Mouse (Mus musculus) stomach, postnatal 0 days (tissue): ENCODE results near the gene Lexm. TPM values are rescaled to one million over a fixed set of nuclear protein-coding genes. Genes with fewer than 3 reads are reported as not detected.

ENCODE experiments used
- ATAC-seq: fragments of 200-750 bp; cut with Nextera tagmentation; 2 replicates; pipeline ENCODE4 v1.8.0; 2017; ENCODE audit not compliant: low FRiP score, low TSS enrichment
- DNase-seq: peaks from one replicate; pipeline ENCODE4 v3.0.0-alpha.2; 2016; ENCODE audit warnings: low spot score
- H3K27ac ChIP-seq: fragments of 300-500 bp; sonication (generic); replicated peaks from 2 replicates; pipeline ENCODE4 v1.5.1; 2014; ENCODE audit warnings: mild to moderate bottlenecking, control low read depth
- H3K27me3 ChIP-seq: fragments of 300-500 bp; sonication (generic); 2 replicates; pipeline ENCODE4 v1.6.1; 2014; ENCODE audit warnings: low read length; ENCODE audit not compliant: control insufficient read depth, insufficient read depth
- H3K36me3 ChIP-seq: fragments of 300-500 bp; sonication (generic); 2 replicates; pipeline ENCODE4 v1.6.1; 2014; ENCODE audit warnings: low read length, mixed read lengths; ENCODE audit not compliant: control insufficient read depth, insufficient read depth
- H3K4me1 ChIP-seq: fragments of 300-500 bp; sonication (generic); replicated peaks from 2 replicates; pipeline ENCODE4 v1.6.1; 2014; ENCODE audit warnings: antibody characterized with exemption; ENCODE audit not compliant: control insufficient read depth, insufficient read depth
- H3K4me2 ChIP-seq: fragments of 300-500 bp; sonication (generic); replicated peaks from 2 replicates; pipeline ENCODE4 v1.6.1; 2014; ENCODE audit warnings: low read depth, mild to moderate bottlenecking, control low read depth, moderate library complexity
- H3K4me3 ChIP-seq: fragments of 300-500 bp; sonication (generic); 2 replicates; pipeline ENCODE4 v1.5.1; 2014; ENCODE audit warnings: low read depth, low read length, control low read depth
- H3K9ac ChIP-seq: fragments of 300-500 bp; sonication (generic); 2 replicates; pipeline ENCODE4 v1.6.1; 2014; ENCODE audit warnings: mild to moderate bottlenecking, low read length, control low read depth, mixed read lengths
- H3K9me3 ChIP-seq: fragments of 300-500 bp; sonication (generic); 2 replicates; pipeline ENCODE4 v1.6.1; 2016; ENCODE audit warnings: low read length; ENCODE audit not compliant: control insufficient read depth
- CTCF ChIP-seq: IDR thresholded peaks from 2 replicates; pipeline ENCODE4 v1.5.1; 2016; ENCODE audit warnings: antibody characterized with exemption, low read depth, mild to moderate bottlenecking, moderate library complexity
- EP300 ChIP-seq: optimal IDR thresholded peaks from 2 replicates; pipeline ENCODE3; 2016; ENCODE audit warnings: antibody characterized with exemption
- WGBS: fragments of 180-500 bp; shearing (Covaris S2); extraction: QIAGEN DNeasy Blood & Tissue Kit; methylation state at CpG from one replicate; pipeline ENCODE4 v1.1.7; 2014; 5-methylcytosine and 5-hydroxymethylcytosine counted together
- polyA plus RNA-seq: library from polyadenylated mRNA; unstranded; fragments of >200 nt; fragmentation: Nextera tagmentation; extraction: Ambion mirVana; gene quantifications from 2 replicates; pipeline ENCODE4 v1.2.1, GENCODE M21; 2015

Lexm gene
- polyA plus RNA-seq, 1 experiment from 2014 or later: not detected

DNA sequence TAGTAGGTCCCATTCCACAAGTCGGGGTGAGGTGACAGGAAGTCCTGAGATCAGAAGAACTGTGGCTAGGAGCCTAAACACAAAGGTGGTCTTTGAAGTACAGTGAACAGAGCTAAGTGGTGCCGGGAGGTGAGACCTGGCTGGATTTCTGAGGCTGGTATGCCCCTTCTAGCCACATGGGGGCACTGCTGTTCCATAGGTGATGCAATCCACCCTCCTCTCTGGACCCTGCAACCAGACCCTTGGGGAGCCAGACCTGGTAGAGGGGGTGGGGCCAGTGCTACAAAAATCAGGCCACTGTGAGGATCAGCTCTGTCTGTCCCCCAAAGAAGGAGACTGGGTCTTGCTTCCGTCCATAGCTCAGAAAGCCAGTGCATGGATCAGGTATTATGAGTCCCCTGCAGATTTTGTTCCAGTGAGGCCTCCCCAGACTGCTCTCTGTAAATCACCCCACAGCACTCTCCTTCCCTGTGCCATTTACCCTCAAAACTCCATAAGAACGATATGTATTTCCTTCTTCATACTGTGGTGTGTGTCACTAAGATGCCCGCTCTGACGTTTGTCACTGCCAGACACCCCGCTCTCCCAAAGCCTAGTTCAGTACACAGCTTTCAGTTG lies 2.8 kb downstream of the Lexm start:
- Histone ChIP-seq H3K27ac (no peak overlapping the region), H3K9me3 (no peaks in the 10 kb centered on the region), H3K4me3 (no peak overlapping the region), H3K36me3 (no peaks in the 10 kb centered on the region), H3K4me1 (no peaks in the 10 kb centered on the region; the same call in 1 of the 2 replicates), H3K4me2 (no peak overlapping the region), H3K9ac (no peak overlapping the region), H3K27me3 (no peaks in the 10 kb centered on the region)
- DNase-seq (peak; percentile 69), ATAC-seq (peak; percentile 29; the same call in 1 of the 2 replicates)
- WGBS: 45% methylated on average over 7 of the region's 7 CpGs
- TF ChIP-seq CTCF (peak; percentile 97), EP300 (no peak)

DNA sequence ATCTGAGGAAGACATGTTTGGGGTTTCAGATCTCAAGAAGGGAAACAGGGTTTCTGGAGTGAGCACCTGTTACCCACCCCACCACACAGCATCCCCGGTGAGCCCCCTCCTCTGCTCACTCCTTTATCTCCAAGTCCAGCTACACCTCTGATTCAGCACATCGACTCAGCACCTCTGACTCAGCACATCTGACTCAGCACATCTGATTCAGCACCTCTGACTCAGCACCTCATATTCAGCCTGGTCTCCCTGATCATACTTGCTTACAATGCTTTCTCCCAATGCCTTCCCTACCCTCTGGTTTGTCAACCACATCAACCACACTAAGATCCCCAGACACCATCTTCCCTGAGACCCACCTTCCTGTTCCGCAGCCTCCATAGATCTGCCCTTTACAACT lies 3.5 kb downstream of the Lexm start:
- no peak for TF ChIP-seq CTCF
- TF ChIP-seq EP300: no peak
- Histone ChIP-seq H3K4me1 (no peaks in the 10 kb centered on the region; the same call in 1 of the 2 replicates), H3K27ac (no peak overlapping the region), H3K36me3 (no peaks in the 10 kb centered on the region), H3K27me3 (no peaks in the 10 kb centered on the region), H3K4me3 (no peak overlapping the region), H3K9me3 (no peaks in the 10 kb centered on the region), H3K9ac (no peak overlapping the region), H3K4me2 (no peak overlapping the region)
- DNase-seq: peak; percentile 40
- 64% methylated on average over 3 of the region's 3 CpGs for WGBS
- ATAC-seq: no peak

DNA sequence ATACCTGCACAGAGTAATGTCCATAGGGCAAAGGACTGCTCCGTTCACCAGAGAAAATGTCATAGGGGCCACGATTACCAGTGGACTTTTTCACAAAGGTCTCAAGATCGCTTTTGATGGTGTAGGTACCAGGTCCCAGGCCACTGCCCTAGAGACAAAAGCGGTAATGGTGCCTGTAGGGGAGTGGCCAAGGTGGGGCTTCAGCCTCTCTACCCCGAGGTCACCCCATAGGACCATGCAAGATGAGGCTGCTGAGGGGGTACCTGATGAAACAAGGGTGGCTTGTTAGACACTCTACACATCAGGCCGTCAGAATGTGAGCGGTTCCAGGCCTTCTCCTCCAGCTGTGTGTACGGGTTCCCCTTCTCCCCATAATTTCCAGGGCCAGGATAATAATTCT lies 3.9 kb downstream of the Lexm start:
- Histone ChIP-seq H3K4me1 (no peaks in the 10 kb centered on the region; the same call in 1 of the 2 replicates), H3K27ac (no peak overlapping the region), H3K36me3 (no peaks in the 10 kb centered on the region), H3K9me3 (no peaks in the 10 kb centered on the region), H3K4me2 (no peak overlapping the region), H3K4me3 (no peak overlapping the region), H3K27me3 (no peaks in the 10 kb centered on the region), H3K9ac (no peak overlapping the region)
- no peak for TF ChIP-seq EP300
- TF ChIP-seq CTCF: no peak
- 76% methylated on average over 8 of the region's 8 CpGs for WGBS
- ATAC-seq (0 out of 2 replicates have a peak, but pooled peaks have one; percentile 9), DNase-seq (no peak)

DNA sequence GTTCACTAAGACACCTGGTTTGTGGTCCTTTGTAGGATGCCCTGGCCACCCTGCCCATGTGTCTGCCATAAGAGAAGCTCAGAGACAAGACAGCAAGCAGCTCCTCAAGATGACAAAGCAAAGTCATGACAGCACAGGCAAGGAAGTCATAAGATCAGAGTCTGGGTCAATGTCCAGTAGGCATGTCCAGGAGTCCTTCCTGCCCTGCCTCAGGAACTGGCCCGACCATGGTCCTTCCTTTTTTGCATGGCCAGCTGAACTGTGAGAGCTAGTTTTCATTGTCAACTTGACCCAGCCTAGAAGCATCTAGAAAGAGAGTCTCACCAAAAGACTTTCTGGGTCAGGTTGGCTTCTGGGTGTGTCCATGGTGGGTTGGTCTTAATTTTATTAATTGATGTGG lies 9.1 kb downstream of the Lexm start:
- ATAC-seq: no peak

DNA sequence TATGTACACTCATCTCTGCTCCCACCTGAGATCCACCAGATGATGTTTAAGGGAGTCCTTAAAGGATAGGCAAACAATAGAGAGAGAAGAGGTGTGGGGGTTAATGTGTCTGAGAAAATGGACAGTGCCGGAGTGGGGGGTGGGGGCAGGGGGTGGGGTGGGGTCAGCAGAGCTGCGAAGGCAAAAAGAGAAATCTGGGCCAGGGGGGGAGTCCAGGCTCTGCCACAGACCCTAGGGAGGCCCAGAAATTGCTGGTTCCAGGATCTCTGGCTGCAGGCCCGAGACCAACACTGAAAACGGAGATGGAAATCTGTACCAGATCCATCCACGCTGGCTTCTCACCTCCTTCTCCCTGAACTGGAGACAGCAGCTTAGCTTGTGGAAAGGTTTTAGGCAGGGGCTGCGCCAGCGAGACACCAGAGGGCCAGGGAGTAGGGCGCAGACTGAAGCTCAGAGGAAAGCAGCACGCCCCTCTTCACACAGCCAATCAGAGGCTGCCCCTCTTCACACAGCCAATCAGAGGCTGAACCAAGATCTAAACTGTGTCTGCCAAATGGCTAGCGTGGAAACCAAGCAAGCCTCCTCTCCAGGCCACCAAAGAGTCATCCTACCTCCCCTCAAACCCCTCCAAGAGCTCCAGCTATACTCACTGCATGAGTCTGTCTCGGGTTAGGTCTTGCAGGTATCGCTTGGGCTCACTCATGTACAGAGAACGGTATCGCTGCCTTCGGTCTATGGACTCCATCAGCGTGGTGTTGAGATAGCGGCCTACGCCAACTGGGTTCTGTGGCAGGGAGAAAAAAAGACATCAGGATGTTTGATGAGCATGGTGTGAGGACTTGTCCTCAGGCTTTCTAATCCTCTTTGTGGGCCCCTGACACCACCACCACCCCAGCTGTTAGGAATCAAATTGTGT lies 10.1 kb downstream of the Lexm start:
- DNase-seq (no peak), ATAC-seq (peak; percentile 75)
- no peaks in the 10 kb centered on the region for H3K4me1 ChIP-seq
- H3K27me3 ChIP-seq: no peaks in the 10 kb centered on the region
- peak overlapping the region; percentile 20; the same call in 1 of the 2 replicates for H3K4me2 ChIP-seq
- 38% methylated on average over 18 of the region's 18 CpGs for WGBS
- no peak overlapping the region for H3K4me3 ChIP-seq
- H3K27ac ChIP-seq: no peak overlapping the region
- no peaks in the 10 kb centered on the region for H3K36me3 ChIP-seq
- H3K9me3 ChIP-seq: no peaks in the 10 kb centered on the region
- no peak overlapping the region for H3K9ac ChIP-seq
- TF ChIP-seq CTCF (no peak), EP300 (no peak)

More for the DNA sequence above, 9.1 kb downstream of the Lexm start:
- no peak for DNase-seq
- H3K4me3 ChIP-seq: no peak overlapping the region
- H3K4me2 ChIP-seq: no peak overlapping the region
- TF ChIP-seq CTCF (no peak), EP300 (no peak)
- no peaks in the 10 kb centered on the region for H3K9me3 ChIP-seq
- H3K9ac ChIP-seq: no peak overlapping the region
- no peaks in the 10 kb centered on the region for H3K4me1 ChIP-seq
- no peaks in the 10 kb centered on the region for H3K27me3 ChIP-seq
- WGBS: 88% methylated on average over 1 of the region's 1 CpGs
- H3K27ac ChIP-seq: no peak overlapping the region
- H3K36me3 ChIP-seq: no peaks in the 10 kb centered on the region

DNA sequence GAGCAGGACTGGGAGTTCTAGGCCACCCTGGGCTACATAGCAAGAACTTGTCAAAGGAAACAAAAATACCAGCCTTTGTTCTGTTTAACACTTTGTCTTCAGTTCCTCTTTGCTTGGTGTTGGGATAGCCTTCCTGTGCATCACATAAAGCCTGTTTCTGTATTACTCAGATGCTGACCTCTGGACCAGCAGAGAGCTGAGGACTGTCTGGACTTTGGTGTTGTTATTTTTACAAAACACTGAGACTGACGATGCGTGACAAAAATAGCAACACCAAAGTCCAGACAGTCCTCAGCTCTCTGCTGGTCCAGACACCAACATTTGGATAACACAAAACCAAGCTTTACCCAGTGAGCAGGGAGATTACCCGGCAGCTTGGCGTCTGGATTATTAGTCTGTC lies 16.3 kb downstream of the Lexm start:
- no peak for ATAC-seq
- Histone ChIP-seq H3K4me1 (no peaks in the 10 kb centered on the region), H3K4me2 (no peak overlapping the region), H3K27me3 (no peaks in the 10 kb centered on the region), H3K36me3 (no peaks in the 10 kb centered on the region), H3K27ac (no peak overlapping the region), H3K9ac (no peak overlapping the region), H3K4me3 (no peak overlapping the region), H3K9me3 (no peaks in the 10 kb centered on the region)
- 60% methylated on average over 4 of the region's 4 CpGs for WGBS
- TF ChIP-seq CTCF: no peak
- no peak for TF ChIP-seq EP300
- DNase-seq: no peak
